Mouse (Mus musculus) small intestine, adult 2 months (tissue): Measurements from ENCODE around the gene Slc5a2.

Source experiments
- CTCF ChIP-seq: fragments of 200-500 bp; IDR thresholded peaks from 2 replicates; pipeline ENCODE4 v1.5.1; 2012; ENCODE audit warnings: low read depth, mild to moderate bottlenecking, control low read depth, inconsistent platforms, low read length, moderate library complexity, mixed read lengths; ENCODE audit not compliant: insufficient replicate concordance, insufficient read length; ENCODE audit errors: extremely low read depth
- POLR2A ChIP-seq: fragments of 200-500 bp; IDR thresholded peaks from 2 replicates; pipeline ENCODE4 v1.6.1; 2012; ENCODE audit warnings: low read depth, mild to moderate bottlenecking, control low read depth, inconsistent platforms, low read length, moderate library complexity

- no peak for TF ChIP-seq CTCF
- TF ChIP-seq POLR2A = no peak
These were observed 33.3 kb downstream of the Slc5a2 start for GRCm38 (mm10) chr7:128298481-128299342.
